Mouse (Mus musculus) CH12.LX (cell line): ENCODE measurements around the gene Fam172a. TPM values are rescaled to one million over a fixed set of nuclear protein-coding genes. Genes with fewer than 3 reads are reported as not detected.

Experiments used
- DNase-seq: peaks from one replicate; pipeline ENCODE4 v3.0.0-alpha.2; 2013; ENCODE audit errors: extremely low read depth
- H3K27ac ChIP-seq: 2 replicates; pipeline ENCODE4 v1.5.1; 2012; ENCODE audit warnings: low read depth, mild to moderate bottlenecking, control low read depth, moderate library complexity; ENCODE audit not compliant: insufficient read depth
- H3K27me3 ChIP-seq: replicated peaks from 2 replicates; pipeline ENCODE3; 2012; ENCODE audit warnings: inconsistent platforms
- H3K36me3 ChIP-seq, 2 experiments: replicated peaks in 1 of 2; 2 replicates each; pipeline versions ENCODE3 to v1.6.1; 2012; ENCODE audit warnings: inconsistent platforms in 1 of 2, low read length in 1 of 2, mild to moderate bottlenecking in 1 of 2, mixed read lengths in 1 of 2, moderate library complexity in 1 of 2; ENCODE audit not compliant: control insufficient read depth in 1 of 2, insufficient read depth in 1 of 2
- H3K4me1 ChIP-seq, 2 experiments: 2 replicates each; pipeline ENCODE4 v1.6.1; 2012; ENCODE audit warnings: inconsistent platforms in 1 of 2, moderate library complexity in 1 of 2; ENCODE audit not compliant: insufficient read depth in 2 of 2, control insufficient read depth in 1 of 2
- H3K4me2 ChIP-seq: 2 replicates; pipeline ENCODE4 v1.6.1; 2012; ENCODE audit warnings: low read depth, mild to moderate bottlenecking, control low read depth; ENCODE audit not compliant: poor library complexity, insufficient read depth, severe bottlenecking
- H3K4me3 ChIP-seq, 3 experiments: fragments of 150-350 bp in 1 of 3; sonication (generic) in 1 of 3; replicated peaks in 1 of 3; 2 replicates each; pipeline versions ENCODE3 to v1.5.1; 2011 to 2012; ENCODE audit warnings: low read depth in 2 of 3, low read length in 2 of 3, mild to moderate bottlenecking in 2 of 3, moderate library complexity in 2 of 3, control low read depth in 1 of 3, improper control_type of control experiment in 1 of 3, inconsistent platforms in 1 of 3, mixed read lengths in 1 of 3; ENCODE audit not compliant: poor library complexity in 1 of 3
- H3K79me2 ChIP-seq: replicated peaks from 2 replicates; pipeline ENCODE4 v1.6.1; 2012; ENCODE audit warnings: mild to moderate bottlenecking, moderate library complexity; ENCODE audit not compliant: control insufficient read depth, poor library complexity, insufficient read depth, severe bottlenecking; ENCODE audit errors: extremely low read depth
- H3K9ac ChIP-seq: 2 replicates; pipeline ENCODE4 v1.6.1; 2012; ENCODE audit warnings: low read depth, mild to moderate bottlenecking, control low read depth, moderate library complexity; ENCODE audit not compliant: insufficient read depth
- H3K9me3 ChIP-seq: replicated peaks from 2 replicates; pipeline ENCODE3; 2012; ENCODE audit warnings: low read length, inconsistent platforms, mixed read lengths
- CHD1 ChIP-seq: IDR thresholded peaks from 2 replicates; pipeline ENCODE4 v1.6.1; 2012; ENCODE audit warnings: low read depth, low read length, improper control_type of control experiment, inconsistent platforms
- CHD2 ChIP-seq: IDR thresholded peaks from 2 replicates; pipeline ENCODE4 v1.6.1; 2011; ENCODE audit warnings: low read length, improper control_type of control experiment
- CTCF ChIP-seq, 2 experiments: IDR thresholded peaks in 1 of 2; conservative IDR thresholded peaks in 1 of 2; 2 replicates each; pipeline ENCODE4 v1.5.1; 2011 to 2012; ENCODE audit warnings: low read depth in 2 of 2, low read length in 2 of 2, improper control_type of control experiment in 1 of 2, inconsistent platforms in 1 of 2, mild to moderate bottlenecking in 1 of 2, moderate library complexity in 1 of 2
- E2F4 ChIP-seq: IDR thresholded peaks from 2 replicates; pipeline ENCODE4 v1.6.1; 2011; ENCODE audit warnings: low read depth, low read length, improper control_type of control experiment; ENCODE audit not compliant: insufficient replicate concordance
- ETS1 ChIP-seq: conservative IDR thresholded peaks from 2 replicates; pipeline ENCODE4 v1.6.1; 2012; ENCODE audit warnings: low read depth, mild to moderate bottlenecking, inconsistent platforms, low read length, improper control_type of control experiment, moderate library complexity
- GABPA ChIP-seq: IDR thresholded peaks from 2 replicates; pipeline ENCODE4 v1.6.1; 2012; ENCODE audit warnings: low read depth, low read length, improper control_type of control experiment, inconsistent platforms; ENCODE audit not compliant: insufficient replicate concordance
- HCFC1 ChIP-seq: IDR thresholded peaks from 2 replicates; pipeline ENCODE4 v1.6.1; 2012; ENCODE audit warnings: low read depth, mild to moderate bottlenecking, inconsistent platforms, low read length, improper control_type of control experiment
- IRF4 ChIP-seq: IDR thresholded peaks from 2 replicates; pipeline ENCODE4 v1.6.1; 2014; ENCODE audit warnings: low read depth, mild to moderate bottlenecking, inconsistent platforms, low read length, improper control_type of control experiment
- JUND ChIP-seq: conservative IDR thresholded peaks from 2 replicates; pipeline ENCODE4 v1.6.1; 2011; ENCODE audit warnings: low read depth, low read length, improper control_type of control experiment
- MAFK ChIP-seq: IDR thresholded peaks from 2 replicates; pipeline ENCODE4 v1.6.1; 2011; ENCODE audit warnings: low read length, improper control_type of control experiment; ENCODE audit not compliant: insufficient replicate concordance
- MEF2A ChIP-seq: IDR thresholded peaks from 2 replicates; pipeline ENCODE4 v1.6.1; 2014; ENCODE audit warnings: low read depth, mild to moderate bottlenecking, inconsistent platforms, low read length, improper control_type of control experiment, borderline replicate concordance
- POLR2AphosphoS2 ChIP-seq: IDR thresholded peaks from 2 replicates; pipeline ENCODE4 v1.6.1; 2011; ENCODE audit warnings: low read depth, low read length, improper control_type of control experiment
- RAD21 ChIP-seq: IDR thresholded peaks from 2 replicates; pipeline ENCODE4 v1.6.1; 2011; ENCODE audit warnings: low read depth, mild to moderate bottlenecking, low read length, improper control_type of control experiment, moderate library complexity
- SMC3 ChIP-seq: IDR thresholded peaks from 2 replicates; pipeline ENCODE4 v1.6.1; 2011; ENCODE audit warnings: low read depth, low read length, improper control_type of control experiment
- TCF12 ChIP-seq: IDR thresholded peaks from 2 replicates; pipeline ENCODE4 v1.6.1; 2014; ENCODE audit warnings: low read depth, mild to moderate bottlenecking, inconsistent platforms, low read length, improper control_type of control experiment
- ZC3H11A ChIP-seq: IDR thresholded peaks from 2 replicates; pipeline ENCODE4 v1.6.1; 2012; ENCODE audit warnings: low read depth, mild to moderate bottlenecking, inconsistent platforms, low read length, improper control_type of control experiment
- dilution Hi-C: fragments of 300-500 bp; cut with MboI; formaldehyde crosslinking; loops from 2 replicates; pipeline ENCODE4 v1.14.3; 2020; ENCODE audit warnings: low sequenced_read_pairs; ENCODE audit not compliant: extremely low pct_unique_long_range_greater_than_20kb, extremely low pct_ligation_motif_present
- in situ Hi-C: fragments of 300-500 bp; cut with MboI; formaldehyde crosslinking; loops from 3 replicates; pipeline ENCODE4 v1.14.3; 2019; ENCODE audit warnings: low sequenced_read_pairs, low pct_ligation_motif_present, low pct_unique_long_range_greater_than_20kb, mixed read lengths
- polyA plus RNA-seq: library from polyadenylated mRNA; unstranded; fragments of >175 nt; gene quantifications from 2 replicates; pipeline ENCODE4 v1.2.1, GENCODE M21; 2012; ENCODE audit warnings: low read depth; ENCODE audit not compliant: insufficient read length
- total RNA-seq, 2 experiments: library from RNA; depleted of rRNA; stranded (reverse); fragments of 300-350 nt in 1 of 2; fragments of >200 nt in 1 of 2; gene quantifications; 2 replicates each; pipeline ENCODE4 v1.2.3; 2012 to 2014

The Fam172a gene
- total and polyA plus RNA-seq, 3 experiments, result 12.2 to 24.7 (median 16.9) TPM

- in situ Hi-C loops, result loop anchor here (25.0 kb wide), 1 partner anchor 204 kb away; the partner anchor contains the start of gene Nr2f1
- Histone ChIP-seq H3K4me1 (no peaks in the 10 kb centered on the region), H3K4me2 (no peak overlapping the region), H3K36me3 (no peaks in the 10 kb centered on the region), H3K27ac (no peak overlapping the region), H3K27me3 (no peaks in the 10 kb centered on the region), H3K9me3 (no peaks in the 10 kb centered on the region), H3K4me3 (no peak overlapping the region), H3K9ac (no peak overlapping the region), H3K79me2 (no peaks in the 10 kb centered on the region; the same call in 1 of the 2 replicates)
- TF ChIP-seq GABPA (no peak), JUND (no peak)
- no peak for DNase-seq
- dilution Hi-C loops, result no loop called here
Observed at GRCm38 (mm10) chr13:77982852-77983202, 281.0 kb downstream of the Fam172a start.

- Histone ChIP-seq H3K36me3 (no peaks in the 10 kb centered on the region), H3K79me2 (no peaks in the 10 kb centered on the region), H3K4me3 (no peak overlapping the region), H3K9me3 (no peaks in the 10 kb centered on the region), H3K4me2 (no peak overlapping the region), H3K4me1 (no peaks in the 10 kb centered on the region), H3K27me3 (no peaks in the 10 kb centered on the region), H3K9ac (no peak overlapping the region), H3K27ac (no peak overlapping the region)
- in situ Hi-C loops (loop anchor here (25.0 kb wide), 1 partner anchor 196 kb away; the partner anchor contains the start of gene Nr2f1), dilution Hi-C loops (no loop called here)
- DNase-seq, result no peak
- TF ChIP-seq ETS1 (no peak), RAD21 (no peak), SMC3 (no peak), MAFK (no peak), E2F4 (no peak), POLR2AphosphoS2 (no peak), JUND (no peak), ZC3H11A (no peak), HCFC1 (no peak), TCF12 (no peak), CHD1 (no peak), CTCF (conservative IDR thresholded peaks at IDR 0.05 in 1 of 2, IDR thresholded peaks at IDR 0.05 in 1 of 2; ENCODE audit: low read depth in 2 of 2, low read length in 2 of 2) (no peak), MEF2A (no peak), CHD2 (no peak), IRF4 (no peak)
Observed at GRCm38 (mm10) chr13:77991189-77991886, 289.5 kb downstream of the Fam172a start.
